Mouse (Mus musculus): ENCODE results near the gene Kalrn.

Gene Kalrn

DNA sequence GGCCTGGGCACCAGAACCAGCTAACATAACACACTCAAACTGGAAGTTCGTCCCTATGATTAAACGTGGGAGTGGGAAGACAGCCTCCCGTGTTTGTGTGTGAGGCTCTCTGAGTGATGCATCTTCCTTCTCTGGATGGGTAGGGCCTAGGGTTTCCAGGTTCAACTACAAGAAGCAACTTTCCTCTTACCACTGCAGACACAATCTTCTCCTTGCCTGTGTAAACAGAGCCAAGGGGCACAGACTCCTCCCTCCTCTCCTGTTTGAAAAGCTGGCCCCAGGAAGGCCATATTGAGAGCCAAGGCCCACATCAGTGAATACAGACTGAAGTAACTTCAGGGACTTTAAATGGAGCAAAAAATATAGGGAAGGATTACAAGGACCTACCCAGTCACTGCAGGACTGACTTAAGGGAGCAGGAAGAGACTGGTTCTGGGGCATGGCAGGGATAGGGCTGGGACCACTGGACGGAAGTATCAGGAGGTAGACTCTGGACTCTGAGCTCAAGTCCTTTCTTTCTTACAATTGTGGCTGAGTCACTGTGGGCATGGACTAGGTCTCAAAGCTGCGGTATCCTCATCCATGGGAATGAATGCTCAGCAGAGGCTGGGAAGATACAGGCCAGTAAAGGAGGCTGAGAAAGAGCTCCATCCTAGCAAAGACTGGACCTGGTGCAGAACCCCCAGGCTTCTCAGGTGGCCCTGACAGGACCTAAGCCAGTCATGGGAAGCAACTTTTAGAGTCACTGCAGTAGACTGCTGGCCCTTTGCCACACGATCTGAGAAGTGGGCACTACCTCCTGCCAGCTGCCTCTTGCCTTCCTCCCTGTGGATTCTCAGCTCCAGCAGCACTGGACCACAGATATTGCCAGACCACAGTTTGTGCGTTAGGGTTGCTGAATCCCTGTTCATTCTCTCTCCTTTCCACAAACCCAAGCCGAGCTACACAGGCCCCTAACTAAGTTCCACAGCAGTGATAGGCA is 228.1 kb downstream of the Kalrn start:
- no peak for DNase-seq

DNA sequence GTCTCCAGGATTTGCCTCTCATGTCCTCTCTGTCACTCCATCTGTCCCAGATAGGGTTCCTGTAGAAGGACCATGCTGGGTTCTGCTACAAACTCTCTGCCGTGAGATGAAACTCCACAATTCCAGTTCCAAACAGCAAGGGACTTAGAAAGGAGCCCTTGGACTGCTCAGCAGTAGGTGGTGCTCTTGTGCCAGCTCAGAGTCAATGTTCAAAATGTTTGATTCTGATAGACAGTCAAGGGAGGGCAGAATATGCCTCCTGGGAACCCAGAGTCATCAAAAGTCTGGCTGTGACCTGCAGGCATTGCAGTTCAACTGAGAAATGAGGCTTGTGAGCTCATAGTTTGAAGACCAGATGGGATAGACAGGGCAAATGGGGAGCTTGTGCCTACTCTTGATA is 229.4 kb downstream of the Kalrn start:
- DNase-seq, result peak in 1 of 2 experiments; percentile 29

DNA sequence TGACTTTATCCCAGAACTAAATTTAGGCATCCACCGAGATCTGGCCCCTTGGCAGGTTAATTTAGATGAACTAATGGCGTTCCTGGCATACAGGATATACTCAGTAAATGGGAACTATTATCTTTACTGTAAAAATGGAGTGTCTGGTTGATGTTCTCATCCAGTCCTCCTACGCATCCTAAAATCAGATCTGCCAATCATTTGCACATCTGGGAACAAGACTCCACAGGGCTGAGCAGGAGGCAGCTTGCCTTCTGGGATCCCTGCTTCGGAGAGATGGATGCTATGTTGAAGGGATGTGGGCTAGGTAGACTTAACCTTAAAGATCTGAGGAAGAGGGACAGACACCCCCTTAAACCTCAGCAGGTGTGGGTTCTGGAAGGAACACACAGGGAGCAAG is 230.2 kb downstream of the Kalrn start:
- no peak for DNase-seq

GRCm38 (mm10) chr16:34342369-34343160 is 230.8 kb downstream of the Kalrn start:
- DNase-seq, result no peak

DNA sequence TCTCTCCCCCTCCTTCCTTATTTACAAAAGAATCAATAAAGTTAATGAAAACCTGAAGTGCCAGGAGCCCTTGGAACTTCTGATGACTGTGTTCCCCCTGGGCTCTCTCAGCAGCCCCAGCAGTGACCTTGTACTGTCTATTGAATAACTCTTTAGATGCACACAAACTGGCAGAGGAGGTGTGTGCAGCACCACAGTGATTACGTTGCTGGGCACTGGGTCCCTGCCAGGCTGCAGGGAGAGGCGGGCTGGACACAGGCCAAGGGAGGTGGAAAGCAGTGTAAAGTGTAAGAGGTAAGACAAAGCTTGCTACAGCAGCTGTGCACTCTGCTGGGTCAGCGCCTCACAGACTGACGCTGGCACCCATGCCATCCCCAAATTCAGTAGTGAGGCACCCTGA is 238.4 kb downstream of the Kalrn start:
- DNase-seq, result peak in 1 of 2 experiments; percentile 24

DNA sequence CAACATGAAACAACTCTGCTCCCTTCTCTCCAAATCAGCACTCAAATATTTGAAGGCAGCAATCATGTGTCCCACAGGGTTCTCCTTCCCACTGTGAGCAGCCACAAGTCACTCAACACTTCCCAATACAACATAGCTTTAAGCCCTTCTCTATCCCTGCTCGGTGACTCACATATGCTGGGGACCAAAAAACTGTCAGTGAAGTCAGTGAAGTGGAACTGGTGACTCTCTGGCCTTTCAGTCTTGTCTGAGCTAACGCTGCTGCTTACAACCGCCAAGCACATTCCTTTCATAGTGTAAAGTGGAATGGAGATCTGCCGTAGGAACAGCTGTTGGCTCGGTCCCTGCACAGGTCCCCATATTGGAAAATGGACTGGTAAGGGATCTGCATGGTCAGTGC is 241.7 kb downstream of the Kalrn start:
- no peak for DNase-seq

- no peak for DNase-seq
Observed at GRCm38 (mm10) chr16:34329876-34330275, 243.5 kb downstream of the Kalrn start.

- DNase-seq, result peak; percentile 56 to 75
Observed at GRCm38 (mm10) chr16:34329431-34329873, 243.9 kb downstream of the Kalrn start.

- DNase-seq, result no peak
Observed at GRCm38 (mm10) chr16:34327890-34328289, 245.4 kb downstream of the Kalrn start.

DNA sequence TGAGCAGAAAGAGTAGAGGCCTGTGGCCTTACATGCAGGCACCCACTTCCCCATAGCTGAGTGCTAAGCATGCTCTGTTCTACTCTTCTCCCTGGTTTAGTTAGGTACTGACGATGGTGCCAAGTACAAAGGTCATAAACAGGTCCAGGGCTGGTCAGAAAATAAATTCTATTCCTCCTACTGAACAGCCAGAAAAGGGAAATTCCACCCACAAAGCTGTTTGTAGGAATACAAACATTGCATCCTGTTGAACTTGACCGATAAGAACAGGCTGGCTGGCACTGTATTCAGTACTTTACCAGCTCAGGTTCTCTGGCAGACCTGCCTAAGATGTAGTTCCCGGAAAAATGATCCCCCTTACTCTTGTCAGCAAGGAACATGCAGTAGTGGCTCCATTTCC is 247.5 kb downstream of the Kalrn start:
- no peak for DNase-seq

- DNase-seq, result no peak
Observed at GRCm38 (mm10) chr16:34325161-34325560, 248.2 kb downstream of the Kalrn start.

DNA sequence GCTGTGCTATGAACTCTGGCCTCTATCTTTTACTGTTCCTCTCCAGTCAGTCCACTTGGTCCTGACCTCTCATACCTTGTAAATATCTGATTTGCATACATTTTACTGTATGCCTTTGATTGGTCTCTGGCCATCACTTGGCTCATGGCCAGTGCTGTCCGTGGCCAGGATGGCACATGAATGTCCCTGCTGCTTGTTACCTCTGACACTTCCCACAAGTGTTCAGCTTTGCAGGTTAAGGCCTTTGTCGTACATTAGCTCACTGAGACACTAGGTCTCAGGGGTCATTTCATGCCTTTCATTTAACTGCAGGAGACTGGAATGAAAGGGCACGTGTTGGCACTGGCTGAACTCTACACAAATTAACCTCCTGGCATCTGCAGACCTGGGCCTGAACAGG is 248.6 kb downstream of the Kalrn start:
- peak in 1 of 2 experiments; percentile 20 for DNase-seq

GRCm38 (mm10) chr16:34323496-34323895 is 249.8 kb downstream of the Kalrn start:
- no peak for DNase-seq

GRCm38 (mm10) chr16:34322546-34322945 is 250.8 kb downstream of the Kalrn start:
- DNase-seq, result peak; percentile 91 to 94

DNA sequence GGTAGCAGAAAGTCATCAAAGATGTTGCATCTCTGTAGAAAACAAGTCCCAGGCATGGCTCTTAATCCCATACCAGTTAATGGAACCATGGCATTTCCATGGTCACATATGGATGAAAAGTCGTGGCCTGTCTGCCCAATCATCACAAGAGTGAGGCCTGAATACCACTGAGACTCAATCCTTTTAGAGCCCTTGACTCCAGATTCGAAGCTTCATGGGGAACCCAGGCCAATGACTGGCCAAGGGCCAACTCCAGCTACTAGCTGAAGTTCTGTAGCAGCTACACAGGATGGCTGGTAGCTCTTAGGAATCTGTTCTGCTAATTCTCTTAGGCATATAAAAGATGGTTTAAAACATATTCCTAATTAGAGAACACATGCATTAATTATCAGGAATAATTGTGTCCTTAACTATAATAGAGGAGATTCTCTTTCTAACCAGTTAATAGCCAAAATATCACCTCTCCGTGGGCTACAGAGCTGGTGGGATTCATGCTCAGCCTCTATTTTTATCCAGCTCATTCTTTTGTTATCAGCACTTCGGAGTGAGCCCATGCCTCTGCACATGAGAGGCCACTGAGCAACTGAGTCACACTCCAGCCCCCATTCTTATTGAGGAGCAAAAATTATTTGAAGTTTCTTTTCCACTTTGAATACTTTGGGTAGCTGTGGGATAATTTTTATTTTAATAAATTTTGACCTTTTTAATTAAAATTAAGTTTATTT is 252.1 kb downstream of the Kalrn start:
- DNase-seq, result peak in 1 of 2 experiments; percentile 22

DNA sequence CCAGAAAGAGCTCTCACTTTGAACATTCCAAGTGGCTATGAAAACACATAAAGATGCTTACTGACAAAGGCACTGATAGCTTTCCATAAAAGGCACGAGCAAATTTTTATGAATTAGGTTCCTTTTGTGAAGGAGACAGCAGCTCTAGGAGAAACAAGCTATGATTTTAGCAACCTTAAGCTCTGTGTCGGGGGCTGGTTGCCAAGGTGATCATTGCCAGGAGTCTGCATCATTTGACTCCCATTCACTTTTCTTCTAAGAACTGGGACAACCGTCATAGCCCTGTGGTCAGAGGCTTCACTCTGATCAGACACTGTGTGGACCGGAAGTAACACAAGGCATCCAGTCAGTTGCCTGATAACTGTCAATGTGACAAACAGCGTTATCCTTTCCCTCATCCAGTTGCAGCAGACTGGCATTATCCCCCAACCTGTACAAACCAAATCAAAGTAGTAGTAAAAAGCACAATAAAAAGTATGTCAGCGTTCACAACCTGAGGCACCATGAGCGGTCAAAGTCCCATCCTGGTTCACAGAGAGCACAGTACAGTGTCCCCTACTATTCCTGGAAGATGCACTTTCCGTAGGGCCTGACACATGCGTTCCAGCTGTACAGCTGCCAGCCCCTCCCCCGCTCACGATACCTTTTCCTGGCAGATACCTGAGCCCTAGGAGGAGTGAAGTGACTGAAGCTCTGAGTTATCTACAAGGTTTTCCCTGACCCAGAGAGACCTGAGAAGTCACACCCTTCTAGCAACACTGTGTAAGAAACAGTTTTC is 253.1 kb downstream of the Kalrn start:
- peak in 1 of 2 experiments; percentile 17 for DNase-seq

DNA sequence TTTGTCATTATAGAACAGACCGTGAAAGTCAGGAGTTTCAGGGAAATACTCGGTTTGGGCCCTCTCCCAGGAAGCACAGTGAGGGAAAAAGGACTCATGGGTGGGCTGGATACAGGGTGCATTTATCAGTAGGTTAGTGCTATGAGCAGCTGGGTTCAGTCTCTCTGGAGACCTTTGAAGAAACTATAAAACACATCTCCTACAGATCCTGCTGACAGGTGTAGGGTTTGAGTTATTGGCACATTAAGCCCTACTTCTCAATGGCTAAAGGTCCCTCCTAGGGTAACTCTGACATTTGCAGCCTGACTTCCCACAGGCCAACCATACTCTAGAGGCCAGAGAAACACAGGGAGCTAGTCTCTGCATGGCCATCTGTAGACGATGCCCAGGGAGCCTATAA is 256.2 kb downstream of the Kalrn start:
- DNase-seq, result no peak

GRCm38 (mm10) chr16:34316253-34316652 is 257.1 kb downstream of the Kalrn start:
- no peak for DNase-seq

- no peak for DNase-seq
Observed at GRCm38 (mm10) chr16:34314071-34314470, 259.3 kb downstream of the Kalrn start.

DNA sequence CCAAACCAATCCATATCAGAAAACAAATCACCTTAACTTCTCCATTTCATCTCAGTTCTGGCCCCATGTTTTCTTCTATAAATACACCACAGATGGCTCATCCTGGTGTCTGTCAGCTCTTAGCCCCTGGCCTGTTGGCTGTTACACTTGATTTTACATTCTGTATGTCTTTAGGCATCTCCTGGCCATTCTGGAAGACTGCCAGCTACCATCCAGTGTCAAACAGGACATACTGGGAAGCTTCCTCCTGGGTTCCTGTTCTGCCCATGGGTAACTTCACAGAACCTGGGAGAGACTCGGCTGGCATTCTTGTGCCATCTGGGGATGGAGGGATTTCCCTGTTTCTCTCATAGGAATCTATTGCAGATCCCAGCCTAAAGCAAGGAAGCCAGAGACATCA is 261.8 kb downstream of the Kalrn start:
- DNase-seq, result peak in 1 of 2 experiments; percentile 26

GRCm38 (mm10) chr16:34310363-34310762 is 263.0 kb downstream of the Kalrn start:
- DNase-seq, result no peak

- no peak for DNase-seq
Observed at GRCm38 (mm10) chr16:34308324-34308723, 265.0 kb downstream of the Kalrn start.

Data from cerebellum, postnatal 36 days (tissue).